Mouse (Mus musculus) limb, embryonic 13.5 days (tissue): ENCODE measurements at regions not wholly inside any gene's neighbourhood (a gene's known extent, or its start where the extent isn't known, plus 50 kb on each side); places are given as distances from the start of the nearest gene placed in this dataset.

ENCODE experiments used
- ATAC-seq: fragments of 200-750 bp; cut with Nextera tagmentation; 2 replicates; pipeline ENCODE4 v1.8.0; 2017; ENCODE audit warnings: low read depth, moderate number of reproducible peaks, moderate TSS enrichment; ENCODE audit not compliant: low FRiP score
- H3K27ac ChIP-seq: fragments of 300-500 bp; sonication (generic); 2 replicates; pipeline ENCODE4 v1.5.1; 2015; ENCODE audit warnings: inconsistent platforms, mild to moderate bottlenecking, moderate library complexity
- H3K27me3 ChIP-seq: fragments of 300-500 bp; sonication (generic); 2 replicates; pipeline ENCODE4 v1.6.1; 2015; ENCODE audit warnings: mild to moderate bottlenecking, inconsistent platforms
- H3K36me3 ChIP-seq: fragments of 300-500 bp; sonication (generic); 2 replicates; pipeline ENCODE4 v1.6.1; 2015; ENCODE audit warnings: inconsistent platforms, mild to moderate bottlenecking, moderate library complexity
- H3K4me1 ChIP-seq: fragments of 300-500 bp; sonication (generic); 2 replicates; pipeline ENCODE4 v1.6.1; 2015; ENCODE audit warnings: inconsistent platforms
- H3K4me2 ChIP-seq: fragments of 300-500 bp; sonication (generic); replicated peaks from 2 replicates; pipeline ENCODE4 v1.6.1; 2015; ENCODE audit warnings: inconsistent platforms, mild to moderate bottlenecking, moderate library complexity
- H3K4me3 ChIP-seq: fragments of 300-500 bp; sonication (generic); 2 replicates; pipeline ENCODE4 v1.5.1; 2015; ENCODE audit warnings: moderate library complexity, mild to moderate bottlenecking, inconsistent platforms
- H3K9ac ChIP-seq: fragments of 300-500 bp; sonication (generic); 2 replicates; pipeline ENCODE4 v1.6.1; 2015; ENCODE audit warnings: mild to moderate bottlenecking, inconsistent platforms
- H3K9me3 ChIP-seq: fragments of 300-500 bp; sonication (generic); 2 replicates; pipeline ENCODE4 v1.6.1; 2016; ENCODE audit warnings: inconsistent platforms
- WGBS: fragments of 180-500 bp; shearing (Covaris S2); methylation state at CpG from one replicate; pipeline ENCODE4 v1.1.7; 2015; 5-methylcytosine and 5-hydroxymethylcytosine counted together

DNA sequence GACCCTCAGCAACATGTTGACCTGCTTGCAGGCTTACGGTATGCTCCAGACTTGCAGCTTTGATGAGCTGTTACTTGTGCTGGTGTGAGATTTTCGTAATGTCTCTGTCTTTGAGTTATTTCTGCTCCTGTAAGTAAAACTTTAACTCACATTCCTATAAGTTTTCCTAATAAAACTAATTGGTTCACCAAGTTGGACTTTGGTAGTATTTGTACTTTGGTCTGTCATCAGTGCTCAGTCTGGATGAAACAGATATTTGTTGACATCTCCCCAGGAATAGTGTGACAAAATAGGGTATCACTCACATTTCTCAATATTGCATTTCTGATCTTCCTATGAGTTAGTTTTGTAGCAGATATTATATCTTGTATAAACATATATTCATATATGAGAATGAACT, 313.3 kb downstream of the Zfp619 start:
- WGBS: 87% methylated on average over 2 of the region's 2 CpGs
- H3K9ac ChIP-seq: no peak overlapping the region
- no peak for ATAC-seq
- no peaks in the 10 kb centered on the region for H3K9me3 ChIP-seq
- H3K4me2 ChIP-seq: no peak overlapping the region
- no peaks in the 10 kb centered on the region for H3K4me1 ChIP-seq
- no peak overlapping the region for H3K4me3 ChIP-seq
- H3K27me3 ChIP-seq: no peaks in the 10 kb centered on the region
- H3K27ac ChIP-seq: no peak overlapping the region
- H3K36me3 ChIP-seq: no peaks in the 10 kb centered on the region

DNA sequence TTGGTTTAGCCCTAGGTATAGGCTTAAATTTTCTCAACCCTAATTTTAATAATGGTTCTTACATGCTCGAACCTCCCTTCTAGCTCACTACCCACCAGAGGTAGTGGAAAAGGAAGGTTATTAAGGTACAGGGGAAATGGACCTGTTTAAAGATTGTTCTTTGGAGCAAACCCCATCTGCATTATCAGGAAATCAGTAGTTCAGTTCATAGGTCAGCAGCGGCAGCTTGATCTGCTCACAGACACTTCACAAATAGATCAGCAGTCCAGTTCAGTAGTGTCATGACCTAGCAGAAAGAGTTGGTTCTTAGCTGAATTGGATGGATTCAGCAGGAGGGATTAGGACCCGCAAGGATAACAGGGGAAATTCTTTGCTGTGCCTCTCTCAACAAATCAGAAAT, 324.4 kb downstream of the Zfp619 start:
- Histone ChIP-seq H3K36me3 (no peaks in the 10 kb centered on the region), H3K4me1 (no peaks in the 10 kb centered on the region), H3K27ac (no peak overlapping the region), H3K27me3 (no peaks in the 10 kb centered on the region), H3K9me3 (no peaks in the 10 kb centered on the region), H3K9ac (no peak overlapping the region), H3K4me2 (no peak overlapping the region), H3K4me3 (no peak overlapping the region)
- ATAC-seq: no peak
- WGBS: 78% methylated on average over 3 of the region's 3 CpGs

DNA sequence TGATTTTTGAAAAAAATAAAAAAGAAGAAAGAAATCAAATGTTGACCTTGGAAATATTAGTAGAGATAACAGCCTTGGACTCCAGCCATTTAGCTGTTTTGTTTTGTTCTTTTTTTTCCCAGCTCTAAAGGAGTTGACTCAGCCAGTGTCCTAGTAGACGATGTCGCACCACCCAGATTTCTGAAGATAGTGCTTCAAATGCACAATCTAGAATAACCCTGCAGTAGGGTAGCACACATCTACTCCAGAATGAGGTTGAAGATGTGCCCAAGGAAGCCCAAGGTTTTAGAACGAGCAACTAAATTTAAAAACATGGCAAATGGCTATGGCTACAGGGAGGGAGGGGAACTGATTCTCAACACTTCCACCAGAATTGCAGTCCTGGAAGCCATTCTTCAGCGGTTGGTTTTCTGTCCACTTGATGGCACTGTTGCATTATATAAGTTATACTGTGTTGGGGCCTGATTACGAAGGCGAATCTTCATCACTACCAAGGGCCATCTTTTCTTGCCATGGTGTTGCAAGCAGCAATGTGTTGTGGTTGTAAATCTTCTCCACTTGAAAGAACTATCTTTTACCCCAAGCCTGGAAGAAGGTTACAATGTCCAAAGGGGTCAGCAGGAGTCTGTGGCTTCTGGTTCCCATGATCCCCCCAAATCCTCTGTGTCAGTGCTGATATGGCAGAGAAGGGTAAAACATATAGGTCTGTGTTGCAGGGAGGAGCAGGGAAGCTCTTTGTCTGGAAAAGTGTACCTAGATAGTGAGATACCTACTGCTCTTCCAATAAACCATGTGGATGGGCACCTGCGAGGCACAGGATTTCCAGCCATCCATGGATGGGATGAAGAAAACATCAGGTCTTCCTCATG, 330.6 kb downstream of the Zfp619 start:
- no peak overlapping the region for H3K27ac ChIP-seq
- no peaks in the 10 kb centered on the region for H3K27me3 ChIP-seq
- H3K9me3 ChIP-seq: no peaks in the 10 kb centered on the region
- no peaks in the 10 kb centered on the region for H3K36me3 ChIP-seq
- no peak overlapping the region for H3K4me2 ChIP-seq
- no peak overlapping the region for H3K4me3 ChIP-seq
- no peak overlapping the region for H3K9ac ChIP-seq
- WGBS: 45% methylated on average over 7 of the region's 7 CpGs
- peak; percentile 83 for ATAC-seq
- H3K4me1 ChIP-seq: no peaks in the 10 kb centered on the region

DNA sequence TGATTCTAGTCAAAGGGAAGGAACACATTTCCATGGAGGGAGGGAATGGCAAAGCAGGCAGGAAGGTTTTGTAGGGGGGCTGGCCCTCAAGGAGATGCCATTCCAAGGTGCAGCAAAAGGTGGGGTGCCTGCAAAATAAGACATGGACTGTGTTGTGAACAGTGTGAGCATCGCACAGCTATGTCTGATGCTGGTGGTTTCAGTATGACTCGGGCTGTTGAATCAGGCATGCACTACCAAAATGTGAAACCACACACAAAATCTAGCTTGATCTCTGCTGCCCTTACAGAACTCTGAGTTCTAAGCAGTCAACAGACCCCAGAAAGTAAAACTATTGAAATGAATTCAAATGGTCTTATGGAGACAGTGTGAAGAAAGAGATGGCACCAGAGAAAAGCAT, 339.7 kb downstream of the Zfp619 start:
- H3K27ac ChIP-seq: no peak overlapping the region
- WGBS: 84% methylated on average over 2 of the region's 2 CpGs
- H3K4me1 ChIP-seq: no peaks in the 10 kb centered on the region

DNA sequence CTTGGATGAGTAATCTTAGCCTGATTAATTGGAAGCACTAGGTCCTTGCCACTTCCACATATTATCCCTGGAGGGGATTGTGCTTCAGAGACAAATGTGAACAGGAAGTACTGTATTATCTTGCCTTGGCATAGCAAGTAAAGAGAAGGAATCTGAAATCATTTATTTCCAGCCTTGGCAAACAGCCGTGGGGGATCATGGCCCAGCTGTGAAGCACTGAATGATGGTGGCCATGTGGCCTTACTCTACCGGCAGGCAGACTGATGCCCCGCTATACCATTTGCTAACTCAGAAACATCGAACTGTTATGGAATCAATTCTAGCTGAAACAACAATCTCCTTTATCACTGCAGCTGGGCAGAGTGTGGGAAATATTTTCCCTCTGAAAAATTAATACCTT, 345.3 kb downstream of the Zfp619 start:
- Histone ChIP-seq H3K4me1 (no peaks in the 10 kb centered on the region), H3K4me3 (no peak overlapping the region), H3K9me3 (no peaks in the 10 kb centered on the region), H3K27me3 (no peaks in the 10 kb centered on the region), H3K27ac (no peak overlapping the region), H3K4me2 (no peak overlapping the region), H3K9ac (no peak overlapping the region), H3K36me3 (no peaks in the 10 kb centered on the region)
- no peak for ATAC-seq
- WGBS: 56% methylated on average over 4 of the region's 4 CpGs

More for the DNA sequence above, 339.7 kb downstream of the Zfp619 start:
- Histone ChIP-seq H3K9me3 (no peaks in the 10 kb centered on the region), H3K9ac (no peak overlapping the region), H3K4me3 (no peak overlapping the region), H3K36me3 (no peaks in the 10 kb centered on the region), H3K27me3 (no peaks in the 10 kb centered on the region), H3K4me2 (no peak overlapping the region)
- no peak for ATAC-seq

DNA sequence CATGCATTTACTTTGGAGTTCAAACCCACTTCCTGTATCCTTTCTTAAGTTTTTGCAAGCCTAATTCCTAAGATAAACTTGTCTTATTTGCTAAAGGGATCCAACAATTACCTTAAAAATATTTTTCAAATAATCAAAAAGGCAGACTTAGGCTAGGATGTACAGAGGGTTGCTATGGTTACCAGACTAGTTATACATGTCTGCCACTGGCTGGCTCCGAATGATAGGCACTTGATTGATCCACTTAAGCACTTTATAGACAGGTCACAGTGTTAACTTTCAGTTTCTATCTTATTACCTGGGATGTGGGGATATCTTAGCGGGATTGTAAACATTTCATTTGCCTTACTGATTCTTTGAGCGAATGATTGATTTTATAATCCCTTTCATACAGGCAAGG, 346.6 kb downstream of the Zfp619 start:
- 73% methylated on average over 3 of the region's 3 CpGs for WGBS
- Histone ChIP-seq H3K27me3 (no peaks in the 10 kb centered on the region), H3K4me2 (no peak overlapping the region), H3K27ac (no peak overlapping the region), H3K4me1 (no peaks in the 10 kb centered on the region), H3K36me3 (no peaks in the 10 kb centered on the region), H3K9ac (no peak overlapping the region), H3K9me3 (no peaks in the 10 kb centered on the region), H3K4me3 (no peak overlapping the region)
- no peak for ATAC-seq

DNA sequence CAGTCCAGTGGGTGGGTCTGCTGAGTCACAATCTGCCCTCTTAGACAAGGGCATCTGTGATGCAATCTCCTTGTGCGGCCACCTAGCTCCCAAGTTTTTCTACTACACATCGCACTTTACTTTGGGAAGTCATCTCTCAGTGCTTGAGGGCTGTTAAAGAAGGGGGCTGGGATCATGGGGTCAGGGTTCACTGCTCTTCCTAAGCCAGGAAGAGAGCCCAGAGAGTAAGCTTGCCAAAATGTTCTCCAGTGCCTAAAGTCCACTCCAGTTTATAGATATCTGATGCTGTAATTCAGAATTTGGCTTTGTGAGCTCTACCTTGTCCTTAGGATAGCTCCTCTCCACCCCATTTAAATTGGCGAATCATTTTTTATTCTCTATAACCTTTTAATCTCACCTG, 347.2 kb downstream of the Zfp619 start:
- Histone ChIP-seq H3K4me3 (no peak overlapping the region), H3K9me3 (no peaks in the 10 kb centered on the region), H3K27me3 (no peaks in the 10 kb centered on the region), H3K36me3 (no peaks in the 10 kb centered on the region), H3K27ac (no peak overlapping the region), H3K4me1 (no peaks in the 10 kb centered on the region), H3K4me2 (no peak overlapping the region), H3K9ac (no peak overlapping the region)
- WGBS: 93% methylated on average over 3 of the region's 3 CpGs
- ATAC-seq: no peak

DNA sequence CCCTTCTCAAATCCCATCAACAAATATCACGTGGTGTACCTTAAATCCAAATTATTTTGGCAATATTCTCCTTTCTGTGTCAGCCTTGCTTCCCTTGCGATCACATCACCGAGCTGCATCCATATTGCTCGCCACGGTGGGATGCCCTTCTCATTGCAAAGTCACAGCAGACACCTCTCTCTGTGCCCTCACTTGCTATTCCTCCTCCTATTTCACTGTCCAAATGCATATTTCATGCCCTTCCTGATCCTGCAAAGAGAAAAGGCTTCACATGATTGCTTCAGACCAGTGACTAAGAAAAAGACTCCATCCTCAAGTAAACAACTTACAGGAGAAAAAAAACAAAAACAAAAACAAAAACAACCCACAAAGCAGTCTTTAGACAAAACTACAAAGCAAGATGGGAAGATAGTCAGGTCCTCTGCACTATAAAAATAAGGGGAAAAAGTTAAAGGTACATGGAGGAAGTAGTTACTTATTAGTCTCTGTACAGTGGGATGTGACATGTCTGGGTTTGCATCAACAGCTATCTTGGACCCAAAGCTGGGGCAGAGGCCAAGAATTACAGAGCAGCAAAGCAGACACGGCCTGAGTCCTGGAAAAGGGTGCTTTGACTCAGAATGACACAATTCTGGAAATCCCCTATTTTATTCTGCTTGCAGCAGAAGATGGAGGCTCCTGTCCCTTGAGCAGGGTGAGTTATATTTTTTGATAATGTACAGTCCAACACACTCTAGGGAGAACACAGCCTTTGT, 349.3 kb downstream of the Zfp619 start:
- H3K4me3 ChIP-seq: no peak overlapping the region
- H3K9me3 ChIP-seq: no peaks in the 10 kb centered on the region
- H3K36me3 ChIP-seq: no peaks in the 10 kb centered on the region
- 82% methylated on average over 6 of the region's 6 CpGs for WGBS
- no peak for ATAC-seq
- H3K27me3 ChIP-seq: no peaks in the 10 kb centered on the region
- no peak overlapping the region for H3K4me2 ChIP-seq
- no peak overlapping the region for H3K27ac ChIP-seq
- no peaks in the 10 kb centered on the region for H3K4me1 ChIP-seq
- no peak overlapping the region for H3K9ac ChIP-seq

DNA sequence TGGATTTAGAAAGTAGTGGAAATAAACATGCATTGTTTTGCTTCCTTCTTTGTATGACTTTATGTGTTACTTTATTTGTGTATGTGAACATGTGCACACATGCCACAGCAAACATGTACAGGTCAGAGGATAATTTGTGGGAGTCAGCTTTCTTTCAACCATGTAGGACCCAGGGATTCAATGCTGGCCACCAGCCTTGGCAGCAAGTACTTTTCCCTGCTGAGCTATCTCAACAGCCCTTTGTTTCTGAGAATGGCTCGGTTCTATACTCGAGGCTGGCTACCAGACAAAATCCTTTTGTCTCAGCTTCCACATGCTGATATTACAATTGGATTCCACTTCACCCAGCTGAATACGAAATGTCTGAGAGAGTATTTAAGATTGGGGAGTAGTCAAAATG, 349.9 kb downstream of the Zfp619 start:
- WGBS: 76% methylated on average over 3 of the region's 3 CpGs

DNA sequence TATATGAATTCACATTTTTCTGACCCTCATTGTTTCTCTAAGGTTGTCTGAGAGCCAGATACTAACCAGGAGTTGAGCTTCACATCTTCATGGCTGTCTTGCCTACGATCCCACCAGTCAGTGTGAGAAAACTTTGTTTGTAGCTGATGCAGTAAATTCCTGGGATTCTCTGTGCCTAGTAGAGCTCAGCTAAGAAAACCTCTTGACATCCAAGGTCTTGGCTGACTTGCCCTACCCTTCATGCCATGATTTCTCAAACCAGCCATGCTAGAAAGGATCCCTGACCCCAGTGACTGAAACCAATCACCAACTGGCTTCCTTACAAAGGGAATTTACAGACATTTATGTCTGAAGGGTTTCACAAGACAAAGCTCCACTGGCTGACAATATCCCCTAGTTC, 364.5 kb downstream of the Zfp619 start:
- Histone ChIP-seq H3K27me3 (no peaks in the 10 kb centered on the region), H3K9ac (no peak overlapping the region), H3K4me2 (no peak overlapping the region), H3K4me3 (no peak overlapping the region), H3K27ac (no peak overlapping the region), H3K9me3 (no peaks in the 10 kb centered on the region), H3K36me3 (no peaks in the 10 kb centered on the region), H3K4me1 (no peaks in the 10 kb centered on the region)
- WGBS: 63% methylated on average over 1 of the region's 1 CpGs
- ATAC-seq: no peak

More for the DNA sequence above, 349.9 kb downstream of the Zfp619 start:
- ATAC-seq: no peak
- no peak overlapping the region for H3K9ac ChIP-seq
- H3K27me3 ChIP-seq: no peaks in the 10 kb centered on the region
- no peaks in the 10 kb centered on the region for H3K9me3 ChIP-seq
- no peaks in the 10 kb centered on the region for H3K36me3 ChIP-seq
- no peak overlapping the region for H3K4me3 ChIP-seq
- no peak overlapping the region for H3K27ac ChIP-seq
- H3K4me2 ChIP-seq: no peak overlapping the region
- no peaks in the 10 kb centered on the region for H3K4me1 ChIP-seq

DNA sequence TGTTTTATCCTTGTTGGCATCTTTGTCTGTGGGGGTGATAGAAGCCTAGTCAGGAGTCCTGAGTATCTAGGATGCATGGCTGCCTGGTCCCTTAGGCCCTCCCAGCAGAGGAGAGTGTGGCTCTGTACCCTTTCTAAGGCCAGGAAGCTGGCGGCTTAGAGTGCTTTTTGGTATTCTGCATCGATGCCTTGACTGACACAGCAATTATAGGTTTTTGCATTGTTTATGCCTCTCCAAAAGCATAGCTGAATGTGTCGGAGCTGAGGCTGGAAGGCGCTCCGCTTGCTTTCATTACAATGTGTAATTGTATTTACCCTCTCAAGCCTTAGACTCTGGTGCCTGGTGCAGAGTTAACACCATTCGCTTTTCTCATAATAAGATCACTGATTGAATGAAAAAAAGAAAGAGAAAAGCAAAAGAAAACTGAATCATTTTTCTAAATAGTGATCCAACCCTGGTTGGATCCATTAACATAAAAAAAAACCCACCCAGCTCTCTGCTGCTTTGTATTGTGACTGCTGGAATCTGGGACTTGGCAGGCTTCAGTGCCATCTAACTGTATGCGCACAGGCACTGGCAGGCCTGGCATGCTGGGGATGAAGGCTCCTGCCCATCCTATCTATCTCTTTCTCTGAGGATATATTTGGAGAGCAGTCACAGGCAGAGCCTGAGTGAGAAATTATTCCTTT, 376.8 kb downstream of the Zfp619 start:
- Histone ChIP-seq H3K4me2 (no peak overlapping the region), H3K36me3 (no peaks in the 10 kb centered on the region), H3K27me3 (no peaks in the 10 kb centered on the region), H3K4me1 (no peaks in the 10 kb centered on the region), H3K27ac (no peak overlapping the region), H3K9me3 (0 out of 2 replicates have a peak, but pooled peaks cover 8% of the 10 kb centered on the region), H3K9ac (no peak overlapping the region), H3K4me3 (no peak overlapping the region)
- 93% methylated on average over 7 of the region's 7 CpGs for WGBS
- no peak for ATAC-seq

DNA sequence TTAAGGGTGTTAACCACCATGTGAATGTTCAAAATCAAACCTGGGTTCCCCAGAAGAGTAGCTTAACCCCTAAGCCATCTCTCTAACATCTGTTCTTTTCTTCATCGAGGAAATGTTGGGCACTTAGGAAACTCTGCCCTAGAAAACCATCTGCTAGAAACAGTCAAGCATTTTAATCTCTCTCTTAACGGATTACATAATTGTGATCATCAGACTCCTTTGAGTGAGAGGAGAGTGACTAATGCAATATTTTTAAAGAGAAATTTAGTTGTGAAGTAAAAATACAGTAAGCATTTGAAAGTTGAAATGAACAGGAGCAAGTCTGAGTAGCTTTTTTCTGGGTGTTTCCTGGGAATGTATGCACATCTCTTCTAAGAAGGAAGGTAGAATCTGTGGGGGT, 379.4 kb downstream of the Zfp619 start:
- Histone ChIP-seq H3K4me2 (no peak overlapping the region), H3K4me1 (no peaks in the 10 kb centered on the region), H3K4me3 (no peak overlapping the region), H3K27me3 (no peaks in the 10 kb centered on the region), H3K36me3 (no peaks in the 10 kb centered on the region), H3K9ac (no peak overlapping the region), H3K27ac (no peak overlapping the region), H3K9me3 (0 out of 2 replicates have a peak, but pooled peaks cover 8% of the 10 kb centered on the region)
- WGBS: 79% methylated on average over 2 of the region's 2 CpGs
- no peak for ATAC-seq
